Mouse (Mus musculus) stomach, postnatal 0 days (tissue): ENCODE measurements around the gene Cox8c.

Experiments used
- CTCF ChIP-seq: IDR thresholded peaks from 2 replicates; pipeline ENCODE4 v1.5.1; 2016; ENCODE audit warnings: antibody characterized with exemption, low read depth, mild to moderate bottlenecking, moderate library complexity
- EP300 ChIP-seq: optimal IDR thresholded peaks from 2 replicates; pipeline ENCODE3; 2016; ENCODE audit warnings: antibody characterized with exemption

DNA sequence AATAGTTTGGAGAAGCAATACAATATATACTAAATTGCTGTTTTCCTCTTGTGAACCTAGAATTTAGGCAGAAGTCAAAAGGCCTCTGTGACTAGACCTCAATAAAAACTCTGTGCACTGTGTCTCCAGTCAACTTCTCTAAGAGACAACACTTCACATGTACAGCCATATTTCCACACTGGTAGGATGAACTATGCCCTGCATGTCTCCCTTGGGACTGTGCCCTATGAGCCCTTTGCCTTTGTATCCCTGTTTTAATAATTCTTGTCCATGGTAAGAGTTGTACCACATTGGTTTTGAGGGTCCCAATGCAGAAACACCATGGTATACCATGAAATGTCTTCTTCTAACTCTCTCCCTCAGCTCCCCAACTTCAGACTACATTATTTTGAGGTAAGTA, 38.3 kb upstream of the Cox8c start:
- TF ChIP-seq EP300 (no peak), CTCF (no peak)
